Mouse (Mus musculus) heart, postnatal 0 days (tissue): Measurements from ENCODE around the gene Pde11a.

Experiments used
- CTCF ChIP-seq: IDR thresholded peaks from 2 replicates; pipeline ENCODE4 v1.5.1; 2016; ENCODE audit warnings: antibody characterized with exemption, control low read depth, low read depth
- EP300 ChIP-seq: IDR thresholded peaks from 2 replicates; pipeline ENCODE4 v1.6.1; 2016; ENCODE audit warnings: antibody characterized with exemption, low read depth

DNA sequence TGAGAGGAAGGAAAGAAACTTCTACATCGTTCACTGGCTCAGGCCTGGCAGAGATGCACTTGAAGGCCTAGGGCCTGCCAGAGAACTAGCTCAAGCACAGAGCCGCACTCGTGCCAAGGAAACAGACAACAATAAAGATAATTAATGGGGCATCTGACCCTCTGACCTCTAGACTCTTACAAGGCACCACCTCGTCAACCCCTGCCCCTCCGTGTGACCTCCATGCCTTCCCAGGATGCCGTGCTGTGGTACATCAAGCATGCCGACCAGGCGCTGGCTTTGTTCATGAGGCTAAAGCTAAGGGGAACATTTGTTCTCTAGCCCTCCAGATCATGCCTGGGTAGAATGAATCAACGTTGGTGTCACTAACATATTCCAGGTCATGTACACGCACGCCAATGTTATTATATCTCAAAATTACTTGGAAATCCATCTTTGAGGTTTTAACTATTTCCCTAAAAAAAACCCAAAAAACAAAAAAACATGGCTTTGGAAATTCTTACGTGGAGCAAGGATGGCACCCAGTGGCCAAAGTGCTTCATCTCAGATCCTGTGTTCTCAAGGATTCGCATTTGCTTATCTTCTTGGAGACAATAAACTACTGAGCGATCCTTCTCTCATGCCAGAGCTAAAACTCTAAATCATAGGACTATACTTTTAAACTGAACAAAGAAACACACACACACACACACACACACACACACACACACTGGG lies 236.5 kb downstream of the Pde11a start:
- TF ChIP-seq CTCF: peak; percentile 24
- no peak for TF ChIP-seq EP300
